Mouse (Mus musculus) spleen, adult 2 months (tissue): ENCODE data around the gene Lrrc1. TPM values are rescaled to one million over a fixed set of nuclear protein-coding genes. Genes with fewer than 3 reads are reported as not detected.

ENCODE experiments used
- DNase-seq, 2 experiments: peaks; one replicate each; pipeline versions ENCODE4 v3.0.0 to v3.0.0-alpha.2; 2012 to 2021; ENCODE audit warnings: low spot score in 2 of 2, low read depth in 1 of 2
- H3K27ac ChIP-seq: fragments of 200-500 bp; 2 replicates; pipeline ENCODE4 v1.5.1; 2012; ENCODE audit warnings: low read length, inconsistent platforms; ENCODE audit not compliant: insufficient read depth
- H3K27me3 ChIP-seq: fragments of 200-500 bp; 2 replicates; pipeline ENCODE4 v1.6.1; 2012; ENCODE audit warnings: mild to moderate bottlenecking, moderate library complexity, low read length, inconsistent platforms; ENCODE audit not compliant: control insufficient read depth, insufficient read depth
- H3K36me3 ChIP-seq: fragments of 200-500 bp; 2 replicates; pipeline ENCODE4 v1.6.1; 2012; ENCODE audit warnings: mild to moderate bottlenecking, low read length, inconsistent platforms; ENCODE audit not compliant: control insufficient read depth, insufficient read depth
- H3K4me1 ChIP-seq: fragments of 200-500 bp; 2 replicates; pipeline ENCODE4 v1.6.1; 2011; ENCODE audit warnings: inconsistent platforms; ENCODE audit not compliant: control insufficient read depth, insufficient read depth, insufficient read length
- H3K4me3 ChIP-seq: fragments of 200-500 bp; 2 replicates; pipeline ENCODE4 v1.5.1; 2011; ENCODE audit warnings: mild to moderate bottlenecking, inconsistent platforms; ENCODE audit not compliant: insufficient read depth, insufficient read length; ENCODE audit errors: extremely low read depth
- CTCF ChIP-seq: fragments of 200-500 bp; IDR thresholded peaks from 2 replicates; pipeline ENCODE4 v1.5.1; 2011; ENCODE audit warnings: mild to moderate bottlenecking, inconsistent platforms; ENCODE audit not compliant: insufficient read depth, insufficient read length, insufficient replicate concordance; ENCODE audit errors: extremely low read depth
- POLR2A ChIP-seq: fragments of 200-500 bp; IDR thresholded peaks from 2 replicates; pipeline ENCODE4 v1.6.1; 2011; ENCODE audit warnings: low read depth, low read length, inconsistent platforms
- WGBS: fragments of 180-500 bp; shearing (Covaris S2); methylation state at CpG from one replicate; pipeline ENCODE4 v1.1.7; 2018; 5-methylcytosine and 5-hydroxymethylcytosine counted together
- polyA plus RNA-seq: library from polyadenylated mRNA; depleted of rRNA; stranded (reverse); fragments of >200 nt; gene quantifications from 2 replicates; pipeline ENCODE4 v1.2.3, GENCODE M21; 2012

The Lrrc1 gene
- polyA plus RNA-seq, 1 experiment = 12.7 TPM

DNA sequence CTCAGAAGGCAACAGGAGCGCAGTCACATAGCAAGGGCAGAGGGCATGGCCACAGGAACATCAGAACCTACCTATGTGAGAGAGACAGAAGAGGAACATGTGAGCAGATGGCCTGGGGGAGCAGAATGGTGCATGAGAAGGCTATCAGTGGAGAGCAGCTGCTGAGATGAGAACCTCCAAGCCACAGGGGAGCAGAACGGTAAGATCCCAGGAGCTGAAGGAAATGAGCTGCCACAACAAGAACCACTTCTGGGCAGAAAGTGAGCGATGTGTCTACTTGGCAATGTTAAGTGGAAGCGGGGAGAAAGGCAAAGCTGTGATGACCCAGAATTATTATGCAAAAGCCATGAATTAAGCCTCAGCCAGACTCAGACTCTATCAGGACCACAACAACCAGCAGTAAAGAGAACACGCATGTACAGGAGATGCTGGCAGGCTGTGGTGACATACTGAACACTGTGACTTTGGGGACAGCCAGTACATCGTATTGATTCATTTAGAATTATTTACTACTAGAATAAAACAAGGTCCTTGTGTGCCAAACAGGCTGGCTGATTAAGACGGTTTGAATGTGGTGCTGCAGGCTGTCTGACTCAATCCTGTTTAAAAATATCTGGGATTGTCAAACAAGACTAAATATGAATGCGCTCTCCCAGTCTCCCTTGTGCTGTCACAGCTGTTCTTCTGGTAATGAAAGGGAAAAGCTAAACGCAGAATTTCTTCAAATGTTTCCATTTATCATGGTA lies 63.9 kb downstream of the Lrrc1 start:
- H3K27ac ChIP-seq = no peak overlapping the region
- H3K4me1 ChIP-seq = no peaks in the 10 kb centered on the region
- TF ChIP-seq POLR2A = no peak
- no peak for TF ChIP-seq CTCF
- H3K4me3 ChIP-seq = no peak overlapping the region
- DNase-seq = no peak
- no peaks in the 10 kb centered on the region for H3K27me3 ChIP-seq
- H3K36me3 ChIP-seq = no peaks in the 10 kb centered on the region
- 48% methylated on average over 9 of the region's 9 CpGs for WGBS

- no peak for DNase-seq
- no peaks in the 10 kb centered on the region for H3K27me3 ChIP-seq
- H3K36me3 ChIP-seq = no peaks in the 10 kb centered on the region
- no peaks in the 10 kb centered on the region for H3K4me1 ChIP-seq
- TF ChIP-seq POLR2A = no peak
- TF ChIP-seq CTCF = no peak
- 91% methylated on average over 7 of the region's 7 CpGs for WGBS
- H3K4me3 ChIP-seq = no peak overlapping the region
- H3K27ac ChIP-seq = no peak overlapping the region
Observed at GRCm38 (mm10) chr9:77480001-77480400, 64.7 kb downstream of the Lrrc1 start.

GRCm38 (mm10) chr9:77478166-77478920 lies 66.3 kb downstream of the Lrrc1 start:
- no peak overlapping the region for H3K27ac ChIP-seq
- H3K4me3 ChIP-seq = no peak overlapping the region
- no peaks in the 10 kb centered on the region for H3K4me1 ChIP-seq
- no peaks in the 10 kb centered on the region for H3K27me3 ChIP-seq
- DNase-seq = no peak
- TF ChIP-seq POLR2A = no peak
- TF ChIP-seq CTCF = no peak
- 85% methylated on average over 10 of the region's 10 CpGs for WGBS
- no peaks in the 10 kb centered on the region for H3K36me3 ChIP-seq

GRCm38 (mm10) chr9:77474535-77474934 lies 70.1 kb downstream of the Lrrc1 start:
- WGBS = 92% methylated on average over 4 of the region's 4 CpGs
- H3K4me1 ChIP-seq = 0 out of 2 replicates have a peak, but pooled peaks cover 6% of the 10 kb centered on the region
- H3K36me3 ChIP-seq = no peaks in the 10 kb centered on the region
- H3K27ac ChIP-seq = no peak overlapping the region
- H3K27me3 ChIP-seq = no peaks in the 10 kb centered on the region
- TF ChIP-seq POLR2A (no peak), CTCF (no peak)
- H3K4me3 ChIP-seq = no peak overlapping the region
- no peak for DNase-seq

GRCm38 (mm10) chr9:77472557-77472956 lies 72.1 kb downstream of the Lrrc1 start:
- H3K4me1 ChIP-seq = 0 out of 2 replicates have a peak, but pooled peaks cover 6% of the 10 kb centered on the region
- H3K27ac ChIP-seq = no peak overlapping the region
- no peak for DNase-seq
- TF ChIP-seq POLR2A = no peak
- no peak for TF ChIP-seq CTCF
- 86% methylated on average over 8 of the region's 8 CpGs for WGBS
- H3K4me3 ChIP-seq = no peak overlapping the region
- no peaks in the 10 kb centered on the region; the same call in 1 of the 2 replicates for H3K36me3 ChIP-seq
- H3K27me3 ChIP-seq = no peaks in the 10 kb centered on the region

GRCm38 (mm10) chr9:77471646-77472220 lies 72.9 kb downstream of the Lrrc1 start:
- no peaks in the 10 kb centered on the region for H3K27me3 ChIP-seq
- WGBS = 89% methylated on average over 12 of the region's 12 CpGs
- H3K36me3 ChIP-seq = no peaks in the 10 kb centered on the region; the same call in 1 of the 2 replicates
- no peak for DNase-seq
- no peak overlapping the region for H3K27ac ChIP-seq
- 0 out of 2 replicates have a peak, but pooled peaks cover 6% of the 10 kb centered on the region for H3K4me1 ChIP-seq
- no peak for TF ChIP-seq CTCF
- no peak for TF ChIP-seq POLR2A
- H3K4me3 ChIP-seq = no peak overlapping the region
